Mouse (Mus musculus): ENCODE results near the gene Tuba1c. TPM values are rescaled to one million over a fixed set of nuclear protein-coding genes. Genes with fewer than 3 reads are reported as not detected.
"Not testable (repeated sequence)": the region's sequence is repeated elsewhere in the genome, so short reads cannot be mapped to it uniquely, and the experiment has no call there.

The Tuba1c gene
- polyA plus RNA-seq, 1 experiment from 2014 or later: 133 TPM

DNA sequence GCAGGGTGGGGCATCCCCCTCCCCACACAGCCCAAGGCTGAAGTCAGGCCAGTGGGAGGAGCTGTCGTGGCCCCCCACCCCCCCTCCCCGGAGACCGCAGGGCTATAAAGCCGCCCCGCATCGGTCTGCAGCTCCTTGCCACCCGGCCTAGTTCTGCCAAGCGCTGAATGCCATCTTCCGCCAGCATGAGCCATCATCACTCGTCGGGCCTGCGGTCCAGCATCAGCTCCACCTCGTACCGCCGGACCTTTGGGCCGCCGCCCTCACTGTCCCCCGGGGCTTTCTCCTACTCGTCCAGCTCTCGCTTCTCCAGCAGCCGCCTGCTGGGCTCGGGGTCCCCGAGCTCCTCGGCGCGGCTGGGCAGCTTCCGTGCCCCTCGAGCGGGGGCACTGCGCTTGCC lies 25.3 kb downstream of the Tuba1c start, which contains the start of gene Prph:
Gene Prph, plus strand, starts transcription at position 135 of the 400 bp plus-strand sequence.
- Histone ChIP-seq H3K9ac (ENCODE audit: low read depth, low read length) (peak within 1 kb of the TSS; percentile 40), H3K9me3 (ENCODE audit: control insufficient read depth, low read length) (no peaks in the 10 kb centered on the region), H3K4me1 (ENCODE audit: control insufficient read depth, insufficient read depth, low read length) (peaks cover 7% of the 10 kb centered on the region), H3K27ac (replicated peaks; ENCODE audit: low read depth, low read length) (no peak within 1 kb of the TSS), H3K4me3 (ENCODE audit: low read depth, low read length) (peak within 1 kb of the TSS; percentile 32), H3K36me3 (ENCODE audit: control insufficient read depth, insufficient read depth, low read length) (no peaks in the 10 kb centered on the region), H3K4me2 (ENCODE audit: low read depth, low read length) (peak within 1 kb of the TSS; percentile 72), H3K27me3 (replicated peaks; ENCODE audit: control insufficient read depth, insufficient read depth, low read length) (peaks cover 77% of the 10 kb centered on the region)
- DNase-seq (ENCODE audit: low spot score) (no peak), ATAC-seq (ENCODE audit: low read depth) (no peak)
- under 1% methylated on average over 16 of the region's 30 CpGs for WGBS

DNA sequence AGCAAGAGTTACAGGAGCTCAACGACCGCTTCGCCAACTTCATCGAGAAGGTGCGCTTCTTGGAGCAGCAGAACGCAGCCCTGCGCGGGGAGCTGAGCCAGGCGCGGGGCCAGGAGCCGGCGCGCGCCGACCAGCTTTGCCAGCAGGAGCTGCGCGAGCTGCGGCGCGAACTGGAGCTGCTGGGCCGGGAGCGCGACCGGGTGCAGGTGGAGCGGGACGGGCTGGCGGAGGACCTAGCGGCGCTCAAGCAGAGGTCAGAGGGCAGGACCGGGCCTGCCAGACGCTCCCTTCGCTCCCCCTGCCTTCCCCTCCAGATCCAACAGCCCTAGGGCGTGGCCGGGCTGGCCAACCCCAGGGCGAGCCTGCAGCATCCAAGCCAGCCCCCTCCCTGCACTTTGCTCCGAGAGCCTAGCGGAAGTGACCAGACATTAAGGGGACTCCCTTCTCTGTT lies 25.8 kb downstream of the Tuba1c start:
- H3K36me3 ChIP-seq (ENCODE audit: control insufficient read depth, insufficient read depth, low read length): no peaks in the 10 kb centered on the region
- H3K4me2 ChIP-seq (ENCODE audit: low read depth, low read length): peak overlapping the region; percentile 72
- peaks cover 77% of the 10 kb centered on the region for H3K27me3 ChIP-seq (replicated peaks; ENCODE audit: control insufficient read depth, insufficient read depth, low read length)
- ATAC-seq (ENCODE audit: low read depth) (0 out of 2 replicates have a peak, but pooled peaks have one; percentile 10), DNase-seq (ENCODE audit: low spot score) (no peak)
- H3K4me1 ChIP-seq (ENCODE audit: control insufficient read depth, insufficient read depth, low read length): peaks cover 7% of the 10 kb centered on the region
- no peak overlapping the region for H3K27ac ChIP-seq (replicated peaks; ENCODE audit: low read depth, low read length)
- peak overlapping the region; percentile 32 for H3K4me3 ChIP-seq (ENCODE audit: low read depth, low read length)
- WGBS: 0% methylated on average over 12 of the region's 37 CpGs
- H3K9me3 ChIP-seq (ENCODE audit: control insufficient read depth, low read length): no peaks in the 10 kb centered on the region
- H3K9ac ChIP-seq (ENCODE audit: low read depth, low read length): peak overlapping the region; percentile 40

DNA sequence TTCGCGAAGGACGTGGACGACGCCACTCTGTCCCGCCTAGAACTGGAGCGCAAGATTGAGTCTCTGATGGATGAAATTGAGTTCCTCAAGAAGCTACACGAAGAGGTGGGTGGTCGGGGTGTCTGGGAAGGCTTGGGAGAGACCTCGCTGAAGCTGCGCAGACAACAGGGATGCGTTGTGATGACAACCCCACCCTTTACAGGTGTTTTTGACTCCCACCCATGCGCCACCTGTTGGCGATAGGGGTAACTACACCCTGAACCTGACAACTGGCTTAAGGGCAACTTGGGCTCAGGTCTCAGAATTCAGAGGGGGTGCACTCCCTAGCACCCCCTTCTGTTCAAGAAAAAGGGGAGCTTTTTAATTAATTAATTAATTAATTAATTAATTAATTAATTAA lies 26.6 kb downstream of the Tuba1c start:
- Histone ChIP-seq H3K9me3 (ENCODE audit: control insufficient read depth, low read length) (no peaks in the 10 kb centered on the region), H3K9ac (ENCODE audit: low read depth, low read length) (no peak overlapping the region), H3K36me3 (ENCODE audit: control insufficient read depth, insufficient read depth, low read length) (no peaks in the 10 kb centered on the region), H3K4me3 (ENCODE audit: low read depth, low read length) (peak overlapping the region; percentile 32), H3K27me3 (replicated peaks; ENCODE audit: control insufficient read depth, insufficient read depth, low read length) (peaks cover 76% of the 10 kb centered on the region), H3K4me2 (ENCODE audit: low read depth, low read length) (peak overlapping the region; percentile 72; the same call in 1 of the 2 replicates), H3K27ac (replicated peaks; ENCODE audit: low read depth, low read length) (no peak overlapping the region), H3K4me1 (ENCODE audit: control insufficient read depth, insufficient read depth, low read length) (peaks cover 7% of the 10 kb centered on the region)
- 5% methylated on average over 14 of the region's 14 CpGs for WGBS
- DNase-seq (ENCODE audit: low spot score) (no peak), ATAC-seq (ENCODE audit: low read depth) (no peak)

DNA sequence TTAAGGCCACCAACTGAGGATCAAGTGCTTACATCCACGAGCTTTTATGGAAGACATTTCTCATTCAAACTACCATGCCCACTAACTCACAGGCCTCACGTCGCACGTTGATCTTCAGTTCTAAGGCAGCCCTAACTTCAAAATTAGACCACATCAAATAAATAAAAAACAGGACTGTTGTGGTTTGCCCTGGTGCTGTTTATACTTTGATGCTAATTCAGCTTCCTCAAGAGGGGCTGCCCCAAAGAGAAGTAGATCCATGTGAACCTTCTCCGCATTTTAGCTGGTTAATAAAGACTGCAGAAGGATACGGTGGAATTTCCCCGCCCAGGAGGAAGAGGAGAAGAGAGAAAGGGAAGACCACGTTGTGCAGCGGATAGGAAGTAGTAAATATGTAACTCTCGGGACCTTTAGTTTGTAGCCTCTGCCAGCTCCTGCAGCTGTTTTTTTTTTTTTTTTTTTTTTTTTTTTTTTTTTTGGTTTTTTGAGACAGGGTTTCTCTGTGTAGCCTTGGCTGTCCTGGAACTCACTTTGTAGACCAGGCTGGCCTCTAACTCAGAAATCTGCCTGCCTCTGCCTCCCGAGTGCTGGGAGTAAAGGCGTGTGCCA lies 36.0 kb downstream of the Tuba1c start:
- H3K9ac ChIP-seq (ENCODE audit: low read depth, low read length): no peak overlapping the region
- H3K9me3 ChIP-seq (ENCODE audit: control insufficient read depth, low read length): no peaks in the 10 kb centered on the region

DNA sequence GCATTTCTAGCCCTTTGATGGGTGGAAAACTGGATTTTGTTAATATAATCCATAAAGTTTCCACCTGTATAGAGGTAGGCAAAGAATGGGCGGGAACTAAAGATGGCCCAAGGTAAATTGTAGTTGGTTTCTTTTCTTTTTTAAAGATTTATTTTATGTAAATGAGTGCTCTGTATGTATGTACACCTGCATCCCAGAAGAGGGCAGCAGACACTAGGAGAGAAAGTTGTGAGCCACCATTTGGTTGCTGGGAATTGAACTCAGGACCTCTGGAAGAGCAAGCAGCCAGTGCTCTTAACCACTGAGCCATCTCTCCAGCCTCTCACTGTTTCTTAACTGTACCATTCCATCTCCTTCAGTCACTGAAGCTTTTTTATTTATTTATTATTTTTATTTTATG lies 42.3 kb downstream of the Tuba1c start:
- Histone ChIP-seq H3K27ac (replicated peaks; ENCODE audit: low read depth, low read length) (no peak overlapping the region), H3K4me2 (ENCODE audit: low read depth, low read length) (no peak overlapping the region), H3K4me1 (ENCODE audit: control insufficient read depth, insufficient read depth, low read length) (peaks cover 14% of the 10 kb centered on the region), H3K9me3 (ENCODE audit: control insufficient read depth, low read length) (no peaks in the 10 kb centered on the region), H3K27me3 (replicated peaks; ENCODE audit: control insufficient read depth, insufficient read depth, low read length) (no peaks in the 10 kb centered on the region), H3K4me3 (ENCODE audit: low read depth, low read length) (no peak overlapping the region), H3K9ac (ENCODE audit: low read depth, low read length) (no peak overlapping the region), H3K36me3 (ENCODE audit: control insufficient read depth, insufficient read depth, low read length) (0 out of 2 replicates have a peak, but pooled peaks cover 4% of the 10 kb centered on the region)
- WGBS: 86% methylated on average over 1 of the region's 1 CpGs
- no peak for DNase-seq (ENCODE audit: low spot score)
- ATAC-seq (ENCODE audit: low read depth): no peak

More for the DNA sequence above, 36.0 kb downstream of the Tuba1c start:
- DNase-seq (ENCODE audit: low spot score) (no peak), ATAC-seq (ENCODE audit: low read depth) (no peak)
- Histone ChIP-seq H3K27ac (replicated peaks; ENCODE audit: low read depth, low read length) (no peak overlapping the region), H3K4me2 (ENCODE audit: low read depth, low read length) (no peak overlapping the region), H3K27me3 (replicated peaks; ENCODE audit: control insufficient read depth, insufficient read depth, low read length) (no peaks in the 10 kb centered on the region; the same call in 1 of the 2 replicates), H3K4me3 (ENCODE audit: low read depth, low read length) (no peak overlapping the region), H3K4me1 (ENCODE audit: control insufficient read depth, insufficient read depth, low read length) (no peaks in the 10 kb centered on the region), H3K36me3 (ENCODE audit: control insufficient read depth, insufficient read depth, low read length) (no peaks in the 10 kb centered on the region)
- 70% methylated on average over 12 of the region's 12 CpGs for WGBS

DNA sequence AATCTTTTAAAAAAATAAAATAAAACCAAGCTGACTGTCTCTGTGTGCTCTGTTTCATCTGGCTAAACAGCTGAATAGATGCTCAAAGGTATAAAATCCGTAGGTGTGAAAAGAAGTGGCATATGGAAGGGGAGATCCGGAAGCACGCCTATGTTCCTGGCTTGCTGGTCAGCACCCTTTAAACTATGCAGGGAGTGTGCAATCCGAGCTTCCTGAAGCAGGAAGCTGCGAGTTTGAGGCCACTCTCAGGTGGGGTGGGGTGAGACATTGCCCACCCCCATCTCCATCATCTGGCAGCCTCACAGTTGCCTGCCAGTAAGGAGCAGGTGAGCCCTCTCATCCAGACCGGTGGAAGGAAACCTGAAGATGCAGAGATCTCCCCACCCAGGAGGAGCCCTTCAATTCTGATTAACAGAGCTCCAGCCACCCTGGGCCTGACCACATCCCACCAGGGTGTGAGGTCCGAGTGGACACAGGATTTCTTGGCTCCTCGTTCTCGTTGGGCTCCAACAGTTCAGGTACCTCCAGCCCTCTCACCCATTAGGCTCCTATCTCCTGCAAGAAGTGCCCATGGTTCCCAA lies 44.4 kb downstream of the Tuba1c start, which contains the start of gene Troap:
Gene Troap, plus strand, starts transcription at position 557 of the 581 bp plus-strand sequence.
- WGBS: 23% methylated on average over 9 of the region's 9 CpGs
- peaks cover 14% of the 10 kb centered on the region for H3K4me1 ChIP-seq (ENCODE audit: control insufficient read depth, insufficient read depth, low read length)
- H3K27ac ChIP-seq (replicated peaks; ENCODE audit: low read depth, low read length): peak within 1 kb of the TSS; percentile 93
- ATAC-seq (ENCODE audit: low read depth) (peak; percentile 12; the same call in 1 of the 2 replicates), DNase-seq (ENCODE audit: low spot score) (no peak)
- peak within 1 kb of the TSS; percentile 98 for H3K4me2 ChIP-seq (ENCODE audit: low read depth, low read length)
- H3K27me3 ChIP-seq (replicated peaks; ENCODE audit: control insufficient read depth, insufficient read depth, low read length): no peaks in the 10 kb centered on the region
- H3K9me3 ChIP-seq (ENCODE audit: control insufficient read depth, low read length): no peaks in the 10 kb centered on the region
- peaks cover 12% of the 10 kb centered on the region for H3K36me3 ChIP-seq (ENCODE audit: control insufficient read depth, insufficient read depth, low read length)
- peak within 1 kb of the TSS; percentile 55 for H3K4me3 ChIP-seq (ENCODE audit: low read depth, low read length)
- peak within 1 kb of the TSS; percentile 86 for H3K9ac ChIP-seq (ENCODE audit: low read depth, low read length)

DNA sequence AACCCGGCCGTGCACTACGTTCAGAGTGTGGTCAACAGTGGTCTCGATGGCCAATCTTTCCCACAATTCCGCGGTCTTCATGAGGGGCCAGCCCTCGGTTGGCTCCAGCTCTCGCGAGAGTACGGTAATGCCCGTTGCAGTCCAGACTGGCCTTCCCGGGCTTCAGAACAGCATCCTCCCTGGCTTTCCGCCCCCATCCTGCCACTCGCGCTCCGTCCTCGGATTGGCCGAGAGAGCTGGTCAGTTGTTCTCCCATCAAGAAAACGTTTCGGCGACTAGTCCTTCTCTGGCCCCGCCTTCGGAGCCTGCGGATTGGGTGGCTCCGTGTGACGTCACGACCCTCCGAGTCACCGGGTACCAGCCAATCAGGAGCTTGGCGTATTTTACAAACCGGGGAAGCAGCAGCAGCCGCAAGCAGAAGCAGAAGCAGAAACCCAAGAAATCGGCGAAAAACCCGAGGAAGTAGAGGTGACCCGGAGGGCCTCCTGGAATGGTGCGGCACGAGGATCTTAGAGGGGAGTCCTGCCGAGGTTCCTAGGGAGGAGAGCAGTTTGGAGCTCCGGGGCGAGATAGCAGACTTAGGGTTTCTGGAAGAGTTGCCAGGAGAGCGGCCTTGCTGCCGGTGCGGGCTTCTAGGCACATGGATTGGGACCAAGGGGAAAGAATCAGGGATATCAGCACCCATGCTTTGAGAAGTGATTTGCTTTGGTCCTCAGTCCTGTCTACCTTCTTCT lies 45.1 kb downstream of the Tuba1c start:
- peak overlapping the region; percentile 93 for H3K27ac ChIP-seq (replicated peaks; ENCODE audit: low read depth, low read length)
- ATAC-seq (ENCODE audit: low read depth) (peak; percentile 97), DNase-seq (ENCODE audit: low spot score) (peak; percentile 99)
- peak overlapping the region; percentile 86 for H3K9ac ChIP-seq (ENCODE audit: low read depth, low read length)
- H3K4me3 ChIP-seq (ENCODE audit: low read depth, low read length): peak overlapping the region; percentile 55
- no peaks in the 10 kb centered on the region for H3K9me3 ChIP-seq (ENCODE audit: control insufficient read depth, low read length)
- under 1% methylated on average over 44 of the region's 44 CpGs for WGBS
- peaks cover 14% of the 10 kb centered on the region for H3K4me1 ChIP-seq (ENCODE audit: control insufficient read depth, insufficient read depth, low read length)
- peaks cover 12% of the 10 kb centered on the region for H3K36me3 ChIP-seq (ENCODE audit: control insufficient read depth, insufficient read depth, low read length)
- H3K4me2 ChIP-seq (ENCODE audit: low read depth, low read length): peak overlapping the region; percentile 98
- H3K27me3 ChIP-seq (replicated peaks; ENCODE audit: control insufficient read depth, insufficient read depth, low read length): no peaks in the 10 kb centered on the region

DNA sequence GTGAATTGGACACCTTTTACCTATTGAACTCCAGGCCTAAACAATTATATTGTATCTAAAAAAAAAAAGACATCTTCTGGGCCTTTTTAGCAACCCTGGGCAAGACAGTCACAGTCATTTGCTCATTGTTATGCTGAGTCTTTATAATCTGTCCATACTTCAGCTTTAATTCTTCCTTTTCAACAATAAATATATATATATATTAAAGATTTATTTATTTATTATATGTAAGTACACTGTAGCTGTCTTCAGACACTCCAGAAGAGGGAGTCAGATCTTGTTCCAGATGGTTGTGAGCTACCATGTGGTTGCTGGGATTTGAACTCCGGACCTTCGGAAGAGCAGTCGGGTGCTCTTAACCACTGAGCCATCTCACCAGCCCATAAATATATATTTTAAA lies 46.3 kb downstream of the Tuba1c start:
- ATAC-seq (ENCODE audit: low read depth); H3K27ac ChIP-seq (replicated peaks; ENCODE audit: low read depth, low read length); H3K27me3 ChIP-seq (replicated peaks; ENCODE audit: control insufficient read depth, insufficient read depth, low read length); DNase-seq (ENCODE audit: low spot score); H3K9me3 ChIP-seq (ENCODE audit: control insufficient read depth, low read length): not testable (repeated sequence)
- Histone ChIP-seq H3K4me2 (ENCODE audit: low read depth, low read length) (peak overlapping the region; percentile 98), H3K36me3 (ENCODE audit: control insufficient read depth, insufficient read depth, low read length) (peaks cover 16% of the 10 kb centered on the region), H3K4me1 (ENCODE audit: control insufficient read depth, insufficient read depth, low read length) (peaks cover 14% of the 10 kb centered on the region), H3K4me3 (ENCODE audit: low read depth, low read length) (peak overlapping the region; percentile 55), H3K9ac (ENCODE audit: low read depth, low read length) (peak overlapping the region; percentile 86; the same call in 1 of the 2 replicates)
- 100% methylated on average over 3 of the region's 3 CpGs for WGBS
